Mouse (Mus musculus): Measurements from ENCODE around the gene Prss53.

The Prss53 gene

GRCm38 (mm10) chr7:127890798-127891197 lies at the start of gene Prss53:
TSS of gene Prss53 (minus strand) at chr7:127890970.
- DNase-seq (ENCODE audit: low spot score in 2 of 2), result no peak

GRCm38 (mm10) chr7:127936216-127936884 lies 45.6 kb upstream of the Prss53 start:
- no peak for DNase-seq (ENCODE audit: low spot score in 2 of 2)

- DNase-seq (ENCODE audit: low spot score in 2 of 2), result no peak
These were observed 45.0 kb upstream of the Prss53 start for GRCm38 (mm10) chr7:127935748-127936159.

GRCm38 (mm10) chr7:127935028-127935722 lies 44.4 kb upstream of the Prss53 start:
- DNase-seq (ENCODE audit: low spot score in 2 of 2), result peak; percentile 96

- no peak for DNase-seq (ENCODE audit: low spot score in 2 of 2)
These were observed 43.3 kb upstream of the Prss53 start for GRCm38 (mm10) chr7:127934075-127934474.

- no peak for DNase-seq (ENCODE audit: low spot score in 2 of 2)
These were observed 41.7 kb upstream of the Prss53 start for GRCm38 (mm10) chr7:127932273-127933031.

GRCm38 (mm10) chr7:127931351-127932135 lies 40.8 kb upstream of the Prss53 start:
- peak in 1 of 2 experiments; percentile 56 for DNase-seq (ENCODE audit: low spot score in 2 of 2)

GRCm38 (mm10) chr7:127930636-127931035 lies 39.9 kb upstream of the Prss53 start:
- DNase-seq (ENCODE audit: low spot score in 2 of 2), result no peak

- no peak for DNase-seq (ENCODE audit: low spot score in 2 of 2)
These were observed 39.2 kb upstream of the Prss53 start, which contains the start of gene Prss8 for GRCm38 (mm10) chr7:127929923-127930322. TSS of gene Prss8 (minus strand) at chr7:127930104.

- no peak for DNase-seq (ENCODE audit: low spot score in 2 of 2)
These were observed 37.8 kb upstream of the Prss53 start for GRCm38 (mm10) chr7:127928596-127928995.

- DNase-seq (ENCODE audit: low spot score in 2 of 2), result no peak
These were observed 37.0 kb upstream of the Prss53 start for GRCm38 (mm10) chr7:127927726-127928125.

GRCm38 (mm10) chr7:127926846-127927245 lies 36.1 kb upstream of the Prss53 start:
- DNase-seq (ENCODE audit: low spot score in 2 of 2), result no peak

- DNase-seq (ENCODE audit: low spot score in 2 of 2), result no peak
These were observed 35.3 kb upstream of the Prss53 start for GRCm38 (mm10) chr7:127926066-127926465.

- no peak for DNase-seq (ENCODE audit: low spot score in 2 of 2)
These were observed 34.5 kb upstream of the Prss53 start for GRCm38 (mm10) chr7:127925252-127925651.

- no peak for DNase-seq (ENCODE audit: low spot score in 2 of 2)
These were observed 32.9 kb upstream of the Prss53 start for GRCm38 (mm10) chr7:127923714-127924113.

GRCm38 (mm10) chr7:127922451-127923275 lies 31.9 kb upstream of the Prss53 start:
- DNase-seq (ENCODE audit: low spot score in 2 of 2), result no peak

- DNase-seq (ENCODE audit: low spot score in 2 of 2), result no peak
These were observed 30.7 kb upstream of the Prss53 start for GRCm38 (mm10) chr7:127921516-127921915.

- no peak for DNase-seq (ENCODE audit: low spot score in 2 of 2)
These were observed 28.5 kb upstream of the Prss53 start for GRCm38 (mm10) chr7:127919290-127919689.

- DNase-seq (ENCODE audit: low spot score in 2 of 2), result no peak
These were observed 27.4 kb upstream of the Prss53 start for GRCm38 (mm10) chr7:127918203-127918602.

GRCm38 (mm10) chr7:127915293-127915692 lies 24.5 kb upstream of the Prss53 start:
- no peak for DNase-seq (ENCODE audit: low spot score in 2 of 2)

GRCm38 (mm10) chr7:127912938-127913337 lies 22.2 kb upstream of the Prss53 start:
- no peak for DNase-seq (ENCODE audit: low spot score in 2 of 2)
